Mouse (Mus musculus) R1 (cell line): ENCODE data around the gene Adamts16.
A peak's percentile ranks its signal among the peaks of the same experiment; 100 is the strongest.

ENCODE experiments used
- DNase-seq: peaks from one replicate; pipeline ENCODE4 v3.0.0-alpha.2; 2018; ENCODE audit warnings: low read depth, low spot score

The Adamts16 gene

DNA sequence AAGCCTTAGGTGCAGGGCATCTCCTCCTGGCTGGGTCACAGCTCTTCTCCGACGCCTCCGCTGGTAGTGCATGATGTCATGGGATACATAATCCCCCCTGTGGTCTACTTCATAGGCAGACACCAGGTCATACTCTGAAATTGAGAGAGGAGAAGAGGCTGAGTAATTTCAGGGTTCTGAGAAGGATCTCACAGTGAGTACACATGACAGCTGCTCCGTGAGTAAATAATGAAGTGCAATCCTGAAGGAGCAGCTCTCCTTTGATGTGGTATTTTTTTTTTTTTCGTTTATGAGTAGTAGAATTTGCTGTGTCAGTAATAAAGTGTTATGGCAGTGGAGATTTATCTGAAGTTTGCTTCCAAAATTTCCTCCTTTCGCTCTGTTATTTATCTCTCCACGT lies 5.4 kb downstream of the Adamts16 start:
- DNase-seq = no peak

DNA sequence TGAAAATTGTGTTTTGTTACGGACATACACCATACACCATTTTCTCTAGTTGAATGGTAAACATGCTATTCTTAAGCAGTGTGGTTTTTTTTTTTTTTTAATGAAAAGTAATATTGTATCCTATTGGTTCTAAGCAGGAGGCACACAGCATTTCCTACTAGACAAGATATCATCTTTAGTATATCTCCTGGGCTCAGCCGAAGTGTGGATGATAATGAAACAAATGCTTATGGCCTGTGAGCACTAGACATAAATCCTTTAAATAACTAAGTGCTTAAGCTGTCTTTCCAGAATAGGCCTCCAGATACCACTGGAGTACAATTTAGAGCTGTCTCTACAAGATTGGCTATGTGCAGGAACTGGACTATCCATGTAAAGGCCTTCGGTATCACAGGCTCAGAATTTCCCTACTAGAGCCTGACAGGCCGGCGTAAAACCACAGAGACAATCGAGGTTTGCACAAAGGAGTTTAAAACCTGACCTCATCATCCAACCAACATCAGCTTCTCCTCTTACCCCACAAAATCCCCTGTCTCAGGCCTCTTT lies 8.9 kb downstream of the Adamts16 start:
- DNase-seq = no peak

DNA sequence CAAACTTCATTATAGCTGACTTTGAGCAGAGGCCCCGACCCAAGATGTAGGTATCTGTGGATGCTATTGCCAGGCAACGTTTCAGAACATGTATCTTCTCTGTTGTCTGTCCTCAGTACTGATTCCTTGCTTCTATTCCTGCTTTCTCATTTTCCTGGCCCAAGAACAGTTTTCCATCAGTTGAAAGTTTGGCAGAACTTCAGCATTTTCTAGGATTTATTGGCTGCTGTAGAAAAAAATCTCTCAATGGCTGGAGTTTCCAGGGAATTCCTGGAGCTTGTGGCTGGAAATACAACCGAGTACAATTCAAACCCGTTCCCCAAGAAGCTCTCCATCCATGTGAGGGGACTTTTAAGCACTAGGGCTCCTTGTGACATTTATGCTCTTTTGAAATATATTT lies 10.6 kb downstream of the Adamts16 start:
- DNase-seq = no peak

DNA sequence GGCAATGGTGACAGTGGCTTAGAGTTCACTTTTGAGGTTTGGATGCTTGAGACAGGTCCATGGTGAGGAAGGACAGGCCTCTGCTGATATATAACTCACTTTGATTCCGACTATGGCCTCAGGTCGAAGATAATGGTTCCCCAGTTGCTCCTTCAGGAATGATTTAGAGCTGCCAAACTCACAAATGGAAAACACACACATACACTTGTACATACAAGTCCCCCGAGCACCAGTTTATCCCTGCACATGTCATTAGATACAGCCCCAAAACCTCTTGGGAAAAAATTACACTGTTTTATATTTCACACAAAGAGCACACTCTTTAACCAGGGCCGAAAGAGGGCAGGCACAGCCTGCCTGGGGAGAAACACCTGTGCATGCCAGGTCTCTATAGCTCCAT lies 14.1 kb downstream of the Adamts16 start:
- DNase-seq = no peak

DNA sequence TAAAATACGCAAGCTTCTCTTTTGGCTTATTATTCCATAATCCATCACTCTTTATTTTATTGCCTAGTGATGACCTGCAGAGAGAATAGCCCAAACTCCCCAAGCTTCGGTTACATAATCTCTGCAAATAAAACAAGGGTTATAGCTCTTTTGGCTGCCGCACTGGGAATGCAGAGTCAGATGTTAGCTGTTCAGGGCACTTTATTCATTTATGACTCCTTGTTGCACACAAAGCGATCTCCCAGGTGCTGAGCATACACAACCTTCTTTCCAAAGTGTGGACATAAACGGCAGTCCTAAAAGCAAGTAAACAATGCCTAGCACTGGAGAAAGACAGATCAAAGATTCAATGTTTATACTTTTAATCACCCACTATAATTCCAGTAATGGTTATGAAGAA lies 16.3 kb downstream of the Adamts16 start:
- DNase-seq = no peak

DNA sequence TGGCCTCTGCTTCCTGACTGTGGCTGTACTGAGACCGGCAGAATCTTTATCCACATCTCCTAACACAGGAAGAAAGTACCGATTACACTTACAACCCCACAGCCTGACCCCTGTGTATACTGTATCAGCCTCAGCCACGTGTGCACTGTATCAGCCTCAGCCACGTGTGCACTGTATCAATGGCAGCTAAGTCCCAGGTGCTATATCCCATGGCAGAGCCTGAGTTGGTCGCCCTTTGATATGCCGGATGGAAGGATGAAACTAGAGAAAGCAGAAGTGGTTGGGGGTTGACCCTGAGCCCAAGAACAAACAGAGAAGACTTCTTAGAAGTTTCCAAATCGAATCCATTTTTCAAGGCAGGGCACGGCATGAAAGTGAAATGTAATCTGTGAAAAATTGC lies 17.9 kb downstream of the Adamts16 start:
- no peak for DNase-seq

DNA sequence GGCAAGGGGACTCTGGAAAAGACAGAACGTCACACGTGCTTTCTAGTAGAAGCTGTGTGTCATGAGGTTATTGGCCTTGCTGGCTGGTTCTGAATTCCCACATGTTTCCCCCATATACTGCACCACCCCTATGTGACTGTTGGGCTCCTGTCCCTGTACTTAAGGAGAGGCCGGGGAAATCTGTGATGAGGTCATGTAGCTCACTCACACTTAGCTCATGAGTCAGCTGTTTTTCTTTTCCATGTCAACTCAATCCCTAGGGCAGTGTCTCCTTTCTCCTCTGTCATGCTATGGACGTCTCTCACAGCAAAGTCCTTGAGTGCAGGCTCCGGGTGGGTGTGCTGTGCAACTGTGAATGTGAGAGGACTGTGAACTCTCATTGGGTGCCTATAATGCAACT lies 22.6 kb downstream of the Adamts16 start:
- no peak for DNase-seq

DNA sequence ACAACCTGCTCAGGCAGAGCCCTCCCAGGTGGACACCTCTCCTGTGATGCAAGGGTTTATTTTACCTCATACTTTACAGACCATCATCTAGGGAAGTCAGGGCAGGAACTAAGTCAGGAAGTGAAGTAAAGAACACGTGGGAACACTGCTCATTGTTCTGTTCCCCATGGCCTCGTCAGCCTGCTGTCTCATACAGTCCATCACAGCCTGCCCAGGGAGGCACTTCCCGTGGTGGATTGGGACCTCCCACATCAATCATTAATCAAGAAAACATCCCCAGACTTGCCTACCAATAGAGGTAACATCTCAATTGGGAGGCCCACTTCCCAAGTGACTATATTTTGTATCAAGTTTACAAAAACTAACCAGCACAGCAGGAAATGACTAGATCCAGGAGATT lies 27.2 kb downstream of the Adamts16 start:
- DNase-seq = no peak

DNA sequence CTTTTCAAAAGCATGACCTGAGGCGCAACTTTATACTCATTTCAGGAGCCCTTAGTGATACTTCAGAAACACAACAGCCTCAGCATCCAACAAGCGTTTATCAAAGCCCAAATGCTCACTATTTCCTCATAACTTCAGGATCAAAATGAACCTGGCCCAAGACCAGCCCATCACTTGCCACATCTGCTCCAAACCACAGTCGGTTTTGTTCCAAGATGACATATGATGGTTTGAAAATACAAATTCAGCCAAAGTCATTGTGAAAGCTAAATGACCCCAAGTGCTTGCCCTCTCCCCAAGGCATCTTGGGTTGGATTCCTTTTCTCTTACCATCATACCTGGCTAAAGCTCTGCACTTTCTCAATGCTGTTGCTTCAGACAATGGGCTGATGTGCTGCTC lies 36.1 kb downstream of the Adamts16 start:
- no peak for DNase-seq

DNA sequence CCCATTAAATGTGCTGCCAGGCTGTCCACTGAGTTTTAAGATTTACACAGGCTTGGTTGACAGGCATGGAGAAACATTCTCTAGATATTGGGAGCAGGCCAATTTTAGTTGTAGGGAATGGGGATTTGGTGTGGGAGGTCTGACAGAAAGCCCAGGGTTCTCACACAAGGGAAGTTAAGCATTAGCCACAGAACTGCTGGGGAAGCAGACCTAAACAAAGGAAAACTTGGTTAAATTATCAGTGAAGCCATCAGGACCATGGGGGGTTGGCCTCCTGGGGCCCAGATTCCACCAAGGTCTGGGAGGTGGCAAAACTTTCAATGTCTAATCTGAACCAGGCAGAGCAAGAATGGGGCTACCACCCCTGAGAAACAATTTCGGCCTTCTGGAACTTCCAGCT lies 38.8 kb downstream of the Adamts16 start:
- no peak for DNase-seq

DNA sequence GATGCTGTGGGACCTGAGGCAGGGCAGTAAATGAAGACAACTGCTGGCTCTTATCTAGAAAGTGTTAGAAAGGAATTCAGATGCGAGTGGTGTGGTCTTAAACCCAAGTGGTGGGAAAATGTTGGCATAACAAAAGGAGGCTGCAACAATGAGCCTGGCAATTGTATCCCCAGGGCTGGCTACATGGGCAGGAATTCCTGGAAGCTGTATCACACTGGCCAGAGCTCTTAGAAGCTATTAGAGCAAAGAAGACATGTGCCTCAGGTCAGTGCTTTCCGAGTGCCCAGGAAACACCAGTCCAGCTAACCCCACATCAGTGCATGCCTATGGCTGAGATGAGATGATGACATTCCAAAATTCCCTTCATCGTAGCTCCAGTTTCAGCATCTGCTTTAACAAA lies 42.3 kb downstream of the Adamts16 start:
- no peak for DNase-seq

DNA sequence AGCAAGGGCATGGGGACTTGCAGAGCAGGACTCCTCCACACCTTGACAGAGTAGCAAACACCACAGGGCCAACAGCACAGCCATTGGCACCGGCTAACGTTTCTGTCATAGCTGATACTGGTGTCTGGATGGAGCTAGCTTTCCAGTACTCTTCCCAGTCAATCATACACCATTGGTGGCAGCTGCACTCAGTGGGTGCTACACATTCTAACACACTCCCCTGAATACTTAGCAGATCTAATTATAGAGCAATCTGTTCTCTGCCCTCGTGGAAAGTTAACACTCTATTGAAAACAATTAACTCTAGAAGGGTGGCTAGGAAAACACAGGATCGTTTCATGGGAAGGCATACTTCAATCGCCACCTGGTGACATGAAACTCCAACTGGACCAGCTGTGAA lies 43.2 kb downstream of the Adamts16 start:
- no peak for DNase-seq

DNA sequence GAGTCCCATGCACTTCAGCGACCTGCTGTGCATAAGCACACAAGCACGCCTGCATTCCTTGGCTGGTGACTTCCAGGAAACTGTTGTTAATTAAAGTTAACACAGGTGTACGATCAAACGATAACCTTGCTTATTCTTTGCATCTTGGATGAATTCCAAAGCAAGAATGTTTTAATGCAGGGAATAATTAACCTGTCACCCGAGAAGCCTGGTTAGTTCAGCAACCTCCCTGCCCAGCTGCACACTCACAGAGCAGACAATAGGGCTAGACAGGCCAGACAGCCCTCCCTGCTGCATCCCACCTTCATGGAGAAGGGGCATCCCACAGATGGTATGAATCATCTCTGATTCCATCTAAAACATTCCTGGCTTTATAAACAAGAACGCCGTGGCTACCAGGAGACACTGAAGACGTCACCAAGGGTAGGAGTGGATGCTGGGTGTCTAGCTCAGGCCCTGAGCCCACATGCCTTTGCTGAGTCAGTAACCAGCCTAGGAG lies 47.5 kb downstream of the Adamts16 start:
- no peak for DNase-seq

DNA sequence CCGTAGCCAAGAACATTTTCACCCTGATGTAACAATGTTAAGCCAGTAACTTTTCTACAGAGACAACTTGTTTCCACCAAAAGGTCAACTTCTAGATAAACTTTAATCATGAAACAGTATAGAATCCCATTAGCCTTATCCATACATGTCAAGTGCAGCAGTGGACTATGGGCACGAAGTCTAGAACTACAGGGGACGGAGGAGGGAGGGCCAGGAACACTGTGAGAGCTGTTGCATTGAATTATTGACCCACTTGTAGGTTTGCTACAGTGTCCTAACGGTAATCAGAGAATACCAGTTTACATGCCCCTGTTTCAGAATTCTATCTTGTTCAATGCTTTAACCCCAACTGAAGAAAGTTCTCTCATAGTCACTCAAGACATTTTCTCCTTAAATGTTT lies 48.0 kb downstream of the Adamts16 start:
- DNase-seq = no peak

DNA sequence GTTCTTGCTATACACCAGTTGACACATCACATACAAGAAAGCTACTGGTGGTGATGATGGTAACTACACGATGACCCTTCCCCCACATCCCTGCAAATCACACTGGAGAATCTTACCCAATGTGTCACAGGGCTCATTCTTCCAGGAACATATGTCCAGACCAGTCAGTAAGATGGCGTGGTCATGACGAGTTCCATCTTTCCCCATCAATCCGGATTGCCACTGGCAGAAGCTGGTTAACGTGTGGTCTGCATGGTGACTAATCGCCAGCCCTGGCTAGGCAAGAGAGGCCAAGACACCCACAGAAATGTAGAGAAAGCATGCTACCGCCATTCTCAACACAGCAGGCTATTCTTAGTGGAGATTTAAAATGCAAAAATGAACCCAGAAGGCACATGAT lies 48.7 kb downstream of the Adamts16 start:
- DNase-seq = no peak

DNA sequence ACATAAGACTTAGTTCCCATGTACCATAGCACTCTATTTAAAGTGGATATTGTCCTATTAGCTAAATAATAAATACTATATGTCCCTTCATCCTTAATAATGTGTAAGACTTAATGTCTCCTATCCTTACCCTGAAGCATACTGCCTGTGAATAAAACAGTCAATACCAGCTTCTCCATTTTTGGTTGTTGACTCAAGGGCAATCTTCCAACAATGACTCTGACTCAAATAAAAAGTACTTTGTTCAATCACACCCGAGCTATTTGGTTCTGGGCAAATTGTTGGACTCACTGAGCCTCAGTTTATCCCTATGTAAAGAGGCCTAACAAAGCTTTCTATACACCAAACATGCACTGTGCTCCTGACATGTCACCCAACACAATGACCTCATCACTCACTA lies 51.8 kb downstream of the Adamts16 start:
- DNase-seq = no peak

DNA sequence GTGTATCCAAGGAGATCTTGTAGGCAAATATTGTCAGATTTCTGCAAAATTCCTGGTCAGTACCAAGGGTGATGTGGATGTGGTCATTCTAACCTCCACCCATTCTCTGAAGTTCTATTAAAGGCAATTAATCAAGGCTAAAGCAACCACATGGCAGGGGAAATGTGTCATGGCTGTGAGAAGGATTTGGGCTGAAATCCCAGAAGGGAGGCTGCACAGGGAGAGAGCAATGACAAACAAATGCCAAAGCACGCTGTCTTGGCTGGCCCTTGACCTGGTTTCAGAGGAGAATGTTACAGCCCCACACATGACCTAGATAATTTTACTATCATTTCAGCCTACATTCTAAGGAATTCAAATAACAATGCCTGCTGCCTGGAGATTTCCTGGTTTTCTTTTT lies 52.6 kb downstream of the Adamts16 start:
- DNase-seq = no peak

DNA sequence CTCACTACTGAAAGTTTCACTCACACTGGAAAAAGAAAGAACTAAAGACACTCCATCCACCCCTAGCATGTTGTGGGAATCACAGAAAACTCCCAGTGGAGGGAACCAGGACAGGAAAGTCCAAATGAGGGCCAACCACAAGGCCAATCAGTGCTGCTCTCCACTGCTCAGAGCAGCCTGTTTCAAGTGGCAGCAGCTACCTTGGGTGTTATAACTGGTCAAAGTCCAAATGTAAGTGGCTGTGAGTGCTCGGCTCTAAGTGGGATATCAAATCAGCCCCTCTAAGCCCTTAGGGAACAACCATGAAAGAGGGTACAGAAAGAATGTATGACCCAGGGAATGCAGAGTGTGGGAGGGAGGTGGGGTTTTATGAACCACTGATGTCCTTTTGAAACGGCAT lies 56.5 kb downstream of the Adamts16 start:
- no peak for DNase-seq

DNA sequence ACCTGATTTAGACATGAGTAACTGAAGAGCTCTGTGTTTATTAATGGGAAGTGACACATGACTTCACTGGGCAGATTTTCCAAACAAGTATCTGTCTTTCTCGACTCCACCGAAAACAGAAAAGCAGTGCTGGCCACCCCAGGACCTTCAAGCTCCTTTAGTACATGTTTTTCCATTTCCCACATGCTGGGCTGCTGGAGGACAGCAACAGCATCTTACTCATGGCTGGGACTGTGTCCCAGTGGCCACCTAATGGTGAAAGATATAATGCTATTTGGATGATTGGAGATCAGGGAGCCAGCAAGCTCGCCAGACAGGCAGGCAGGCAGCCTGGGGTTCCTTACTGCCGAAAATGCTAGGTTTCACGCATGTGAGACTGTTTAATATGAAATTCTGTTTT lies 57.5 kb downstream of the Adamts16 start:
- no peak for DNase-seq

DNA sequence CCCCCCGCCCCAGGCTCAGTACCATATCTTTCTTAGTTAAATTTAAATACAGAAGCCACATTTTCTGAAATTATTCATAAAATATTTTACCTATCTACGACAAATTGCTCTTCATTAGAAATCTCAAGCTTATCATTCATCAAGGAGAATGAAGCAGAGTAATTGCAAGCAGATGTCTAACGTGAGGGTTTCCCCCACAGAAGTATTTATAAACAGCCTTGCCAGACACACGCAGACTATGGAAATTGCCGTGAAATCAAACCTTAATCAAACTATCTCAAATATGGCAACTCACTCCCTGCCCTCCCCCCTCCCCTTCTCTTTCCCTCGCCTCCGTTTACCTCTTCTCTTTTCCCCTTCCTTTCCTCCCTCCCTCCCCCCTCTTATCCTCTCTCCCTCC lies 61.8 kb downstream of the Adamts16 start:
- no peak for DNase-seq

DNA sequence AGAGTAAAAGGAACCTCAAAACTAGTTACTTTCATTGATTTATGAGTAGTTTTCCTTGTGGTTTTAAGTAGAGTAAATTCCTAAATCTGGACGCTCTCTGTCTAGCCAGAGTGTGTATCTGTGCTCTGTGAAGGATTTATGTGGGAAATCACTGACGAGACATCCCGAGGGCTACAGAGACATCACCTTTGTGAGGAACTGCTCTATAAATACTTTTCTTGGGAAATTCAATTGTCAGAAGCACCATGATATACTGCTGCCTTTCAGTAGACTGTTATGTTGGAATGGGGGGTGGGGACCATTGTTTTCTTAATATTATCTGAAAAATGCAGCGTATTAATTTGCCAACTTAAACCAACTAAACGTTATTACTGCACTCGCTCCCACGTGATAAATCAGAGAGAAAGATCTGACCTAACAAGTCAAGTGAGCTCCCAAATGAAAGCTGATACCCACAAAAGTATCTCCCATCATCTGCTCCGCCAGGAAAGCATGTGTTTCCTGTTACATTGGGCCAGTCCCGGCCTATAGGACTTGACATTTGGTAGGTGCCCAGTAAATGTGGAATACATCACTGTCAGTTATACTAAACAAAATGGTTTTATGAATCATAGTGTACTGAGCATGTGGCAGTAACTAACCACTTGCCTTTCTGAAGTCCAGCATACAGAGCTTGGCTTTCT lies 62.6 kb downstream of the Adamts16 start:
- no peak for DNase-seq

DNA sequence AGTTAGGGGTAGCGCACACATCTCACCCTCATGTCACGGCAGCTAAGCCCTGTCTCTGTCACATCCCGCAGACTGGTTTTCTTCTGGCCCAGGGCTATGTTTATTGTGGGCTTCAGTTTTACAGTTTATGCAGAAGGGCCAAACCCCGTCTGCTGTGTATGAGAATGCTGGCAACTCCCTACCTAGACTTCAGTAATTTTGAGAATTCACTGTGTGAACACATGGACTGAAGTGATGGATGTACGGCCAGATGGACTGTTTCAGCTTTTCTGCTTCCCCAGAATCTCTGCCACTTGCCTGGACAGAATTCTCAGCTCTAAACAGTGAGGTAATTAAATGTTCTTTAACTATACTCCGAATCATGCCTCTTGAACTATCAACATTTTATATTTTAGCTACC lies 70.5 kb downstream of the Adamts16 start:
- DNase-seq = no peak

DNA sequence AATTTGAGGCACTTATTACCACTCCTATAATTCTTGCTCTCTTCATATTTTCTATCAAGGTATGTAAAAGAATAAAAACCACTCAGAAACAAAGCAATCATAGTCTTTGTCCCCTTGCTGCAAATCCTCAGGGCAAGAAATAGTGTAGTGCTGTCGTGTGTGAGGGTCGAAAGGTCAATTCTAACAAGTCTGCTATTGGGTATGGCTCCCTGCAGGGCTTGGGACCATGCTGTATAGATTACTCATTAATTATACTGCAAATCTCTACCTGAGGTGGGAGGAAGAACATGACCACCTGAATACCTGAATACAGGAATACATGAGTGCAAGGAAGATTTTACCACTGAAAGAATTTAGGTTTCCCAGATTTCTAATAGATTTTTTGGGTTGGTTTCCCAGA lies 72.5 kb downstream of the Adamts16 start:
- DNase-seq = no peak

DNA sequence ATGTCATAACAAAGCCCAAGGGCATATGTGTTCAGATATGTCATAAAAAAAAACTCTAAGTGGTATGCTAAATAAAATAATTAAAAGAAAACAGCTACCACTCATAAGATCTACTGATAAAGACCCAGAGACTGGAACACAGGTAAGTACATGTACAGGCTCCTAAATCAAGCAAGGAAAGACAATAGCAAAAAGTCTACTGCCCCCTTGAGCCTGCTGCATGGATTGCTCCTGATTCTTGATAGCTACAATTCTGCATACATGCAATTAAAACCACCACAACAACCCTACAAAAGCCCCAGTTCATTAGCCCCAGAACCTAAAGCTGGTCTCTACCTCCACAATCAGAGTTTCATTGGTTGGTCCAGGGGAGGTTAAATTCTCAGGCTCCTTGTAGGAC lies 74.1 kb downstream of the Adamts16 start:
- DNase-seq = peak; percentile 9
